Mouse (Mus musculus) intestine, embryonic 15.5 days (tissue): Measurements from ENCODE around the gene Chst5. TPM values are rescaled to one million over a fixed set of nuclear protein-coding genes. Genes with fewer than 3 reads are reported as not detected.
"Not testable (repeated sequence)": the region's sequence is repeated elsewhere in the genome, so short reads cannot be mapped to it uniquely, and the experiment has no call there.

Experiments used
- ATAC-seq: fragments of 200-750 bp; cut with Nextera tagmentation; 2 replicates; pipeline ENCODE4 v1.8.0; 2017; ENCODE audit warnings: moderate TSS enrichment, moderate library complexity
- H3K27ac ChIP-seq: fragments of 300-500 bp; sonication (generic); 2 replicates; pipeline ENCODE4 v1.5.1; 2015; ENCODE audit warnings: mild to moderate bottlenecking, inconsistent platforms
- H3K27me3 ChIP-seq: fragments of 300-500 bp; sonication (generic); replicated peaks from 2 replicates; pipeline ENCODE4 v1.6.1; 2015; ENCODE audit warnings: inconsistent platforms
- H3K36me3 ChIP-seq: fragments of 300-500 bp; sonication (generic); 2 replicates; pipeline ENCODE4 v1.6.1; 2015; ENCODE audit warnings: inconsistent platforms
- H3K4me1 ChIP-seq: fragments of 300-500 bp; sonication (generic); replicated peaks from 2 replicates; pipeline ENCODE4 v1.6.1; 2015; ENCODE audit warnings: inconsistent platforms
- H3K4me2 ChIP-seq: fragments of 300-500 bp; sonication (generic); replicated peaks from 2 replicates; pipeline ENCODE4 v1.6.1; 2015; ENCODE audit warnings: mild to moderate bottlenecking, inconsistent platforms
- H3K4me3 ChIP-seq: fragments of 300-500 bp; sonication (generic); replicated peaks from 2 replicates; pipeline ENCODE4 v1.5.1; 2015; ENCODE audit warnings: inconsistent platforms
- H3K9ac ChIP-seq: fragments of 300-500 bp; sonication (generic); 2 replicates; pipeline ENCODE4 v1.6.1; 2015; ENCODE audit warnings: inconsistent platforms
- H3K9me3 ChIP-seq: fragments of 300-500 bp; sonication (generic); 2 replicates; pipeline ENCODE4 v1.6.1; 2016; ENCODE audit warnings: inconsistent platforms
- WGBS: fragments of 180-500 bp; shearing (Covaris S2); methylation state at CpG from one replicate; pipeline ENCODE4 v1.1.7; 2015; 5-methylcytosine and 5-hydroxymethylcytosine counted together
- polyA plus RNA-seq: library from polyadenylated mRNA; unstranded; fragments of >200 nt; fragmentation: Nextera tagmentation; extraction: Ambion mirVana; gene quantifications from 2 replicates; pipeline ENCODE4 v1.2.1, GENCODE M21; 2015

The Chst5 gene
- polyA plus RNA-seq, 1 experiment from 2014 or later = 1.7 TPM

DNA sequence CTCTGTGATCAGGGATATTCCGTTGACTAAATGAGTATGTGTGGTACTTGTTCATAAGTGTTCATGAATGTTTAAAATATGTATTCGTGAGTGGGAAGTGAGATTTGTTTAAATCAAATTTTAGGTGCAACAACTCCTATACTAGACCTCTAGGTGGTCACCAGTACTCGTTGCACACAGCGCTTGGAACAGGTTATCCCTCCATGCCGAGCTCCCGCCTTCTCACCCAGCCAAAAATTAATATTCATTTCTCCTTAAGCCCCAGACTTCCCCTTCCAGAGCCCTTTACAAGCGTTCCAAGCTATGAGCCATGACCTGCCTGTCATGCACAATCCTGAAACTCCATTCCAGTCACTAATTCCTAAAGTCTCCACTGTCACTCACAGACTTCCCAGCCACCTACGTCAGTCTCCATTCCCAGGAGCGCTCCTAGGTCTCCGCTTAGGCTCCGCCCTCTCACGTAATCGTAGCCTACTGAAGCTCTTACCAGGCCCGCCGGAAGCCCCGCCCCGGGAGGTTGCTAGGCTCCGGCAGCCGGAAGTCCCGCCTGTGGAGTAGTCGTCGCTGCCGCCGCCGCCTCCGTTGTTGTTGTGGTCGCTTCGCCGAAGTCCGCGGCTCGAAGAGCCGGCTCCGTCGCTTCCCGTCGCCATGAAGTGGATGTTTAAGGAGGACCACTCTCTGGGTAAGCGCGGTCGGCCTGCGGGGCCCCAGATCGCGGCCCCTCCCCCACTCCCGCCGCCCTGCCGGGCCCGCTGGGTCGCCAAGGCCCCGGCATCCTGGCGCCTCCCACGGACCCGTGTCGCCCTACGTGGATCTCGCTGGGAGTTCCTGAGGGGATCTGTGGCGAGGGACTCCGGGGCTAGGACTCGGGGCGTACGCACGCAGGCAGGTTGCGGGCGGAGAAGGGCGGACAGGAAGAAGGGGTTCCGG is 30.2 kb upstream of the Chst5 start, which contains the start of gene Gabarapl2:
TSS of gene Gabarapl2 (plus strand) at position 533 of the 930 bp plus-strand sequence.
- peak; percentile 97 for ATAC-seq
- WGBS = under 1% methylated on average over 65 of the region's 65 CpGs

DNA sequence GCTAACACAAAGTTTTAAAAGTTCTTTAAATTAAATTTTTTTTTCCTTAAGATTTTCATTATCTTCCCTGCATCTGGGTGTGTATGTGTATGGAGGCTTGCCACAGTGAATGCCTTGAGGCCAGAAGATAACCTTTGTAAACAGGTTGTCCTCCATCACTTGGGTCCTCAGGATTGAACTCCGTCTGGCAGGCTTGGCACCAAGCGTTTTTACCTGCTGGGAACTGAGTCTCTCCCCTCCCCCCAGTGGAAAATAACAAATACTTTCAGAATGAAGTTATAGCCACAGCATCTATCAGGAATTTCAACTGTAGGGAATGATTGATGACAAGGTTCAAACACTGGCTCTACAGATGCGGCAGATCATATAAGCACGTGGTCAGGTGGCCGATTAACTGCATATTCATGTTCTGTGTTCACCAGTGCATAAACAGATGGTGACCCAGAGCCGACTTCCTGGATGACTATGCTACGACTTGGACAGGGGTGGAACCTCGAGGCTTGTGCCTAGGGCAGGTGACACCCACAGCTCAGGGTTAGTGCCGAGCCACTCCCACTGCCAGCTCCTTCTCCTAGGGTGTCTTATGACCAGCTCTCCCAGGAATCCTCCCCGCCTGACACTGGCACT is 29.4 kb upstream of the Chst5 start:
- no peaks in the 10 kb centered on the region for H3K27me3 ChIP-seq
- no peaks in the 10 kb centered on the region for H3K9me3 ChIP-seq
- peak overlapping the region; percentile 88 for H3K4me2 ChIP-seq
- 0 out of 2 replicates have a peak overlapping the region, but pooled peaks have one; percentile 9 for H3K9ac ChIP-seq
- peaks cover 10% of the 10 kb centered on the region; the same call in 1 of the 2 replicates for H3K4me1 ChIP-seq
- H3K4me3 ChIP-seq = peak overlapping the region; percentile 98
- peak; percentile 92 for ATAC-seq
- H3K36me3 ChIP-seq = no peaks in the 10 kb centered on the region
- 4% methylated on average over 10 of the region's 10 CpGs for WGBS
- H3K27ac ChIP-seq = peak overlapping the region; percentile 79

More for the DNA sequence above, 30.2 kb upstream of the Chst5 start, which contains the start of gene Gabarapl2:
- peaks cover 10% of the 10 kb centered on the region; the same call in 1 of the 2 replicates for H3K4me1 ChIP-seq
- H3K9ac ChIP-seq = peak within 1 kb of the TSS; percentile 89
- H3K4me3 ChIP-seq = peak within 1 kb of the TSS; percentile 98
- peak within 1 kb of the TSS; percentile 88 for H3K4me2 ChIP-seq
- peak within 1 kb of the TSS; percentile 79 for H3K27ac ChIP-seq
- no peaks in the 10 kb centered on the region for H3K9me3 ChIP-seq
- H3K36me3 ChIP-seq = 0 out of 2 replicates have a peak, but pooled peaks cover 3% of the 10 kb centered on the region
- H3K27me3 ChIP-seq = no peaks in the 10 kb centered on the region

DNA sequence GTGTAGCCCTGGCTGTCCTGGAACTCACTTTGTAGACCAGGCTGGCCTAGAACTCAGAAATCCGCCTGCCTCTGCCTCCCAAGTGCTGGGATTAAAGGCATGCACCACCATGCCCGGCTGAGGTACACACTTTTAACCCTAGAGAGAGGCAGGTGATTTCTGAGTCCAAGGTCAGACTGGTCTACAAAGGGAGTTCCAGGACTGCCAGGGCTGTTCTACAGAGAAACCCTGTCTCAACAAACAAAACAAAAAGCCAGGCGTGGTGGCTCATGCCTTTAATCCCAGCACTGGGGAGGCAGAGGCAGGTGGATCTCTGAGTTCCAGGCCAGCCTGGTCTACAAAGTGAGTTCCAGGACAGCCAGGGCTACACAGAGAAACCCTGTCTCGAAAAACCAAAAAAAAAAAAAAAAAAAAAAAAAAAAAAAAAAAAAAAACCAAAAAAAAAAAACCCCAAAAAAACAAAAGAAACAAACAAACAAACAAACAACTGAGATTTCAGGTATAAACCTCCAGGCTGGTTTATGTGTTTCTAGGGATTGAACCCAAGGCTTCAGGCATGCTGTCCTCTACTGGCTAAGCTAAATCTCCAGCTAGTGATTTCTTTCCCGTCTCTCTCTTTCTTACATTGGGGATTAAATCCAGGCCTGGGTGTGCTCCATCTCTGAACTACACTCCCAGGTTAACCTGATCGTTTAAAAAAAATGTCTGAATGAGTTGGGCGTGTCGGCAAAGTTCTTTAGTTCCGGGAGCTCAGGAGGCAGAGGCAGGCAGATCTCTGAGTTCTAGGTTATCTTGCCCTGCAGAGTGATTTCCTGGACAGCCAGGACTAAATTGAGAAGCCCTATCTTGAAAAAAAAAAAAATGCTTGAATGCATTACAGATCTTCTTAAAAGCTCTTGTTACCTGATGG is 28.1 kb upstream of the Chst5 start:
- H3K36me3 ChIP-seq, H3K9me3 ChIP-seq, H3K27me3 ChIP-seq, H3K9ac ChIP-seq, H3K27ac ChIP-seq, H3K4me2 ChIP-seq, H3K4me3 ChIP-seq, ATAC-seq: not testable (repeated sequence)
- 91% methylated on average over 9 of the region's 9 CpGs for WGBS
- H3K4me1 ChIP-seq = peaks cover 12% of the 10 kb centered on the region

DNA sequence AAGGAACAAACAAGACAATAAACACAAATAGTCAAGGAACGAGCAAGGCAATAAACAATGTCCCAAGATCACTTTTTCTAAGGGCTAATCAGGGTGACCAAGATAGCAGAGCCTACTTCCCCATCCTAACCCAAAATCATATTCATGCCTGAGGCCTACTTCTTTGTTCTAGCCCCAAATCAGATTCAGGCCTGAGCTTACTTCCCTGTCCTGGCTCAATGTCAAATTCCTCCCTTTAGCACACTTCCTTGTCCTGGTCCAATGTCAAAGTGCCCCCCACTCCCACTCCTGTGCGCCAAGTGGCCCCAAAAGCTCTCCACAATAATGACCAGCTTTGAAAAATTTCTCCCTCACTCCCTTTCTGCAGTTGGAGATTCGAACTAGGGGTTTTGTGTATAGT is 26.9 kb upstream of the Chst5 start:
- no peak for ATAC-seq
- Histone ChIP-seq H3K9me3 (no peaks in the 10 kb centered on the region), H3K9ac (no peak overlapping the region), H3K36me3 (no peaks in the 10 kb centered on the region), H3K27me3 (no peaks in the 10 kb centered on the region), H3K4me2 (no peak overlapping the region), H3K4me3 (no peak overlapping the region), H3K4me1 (peaks cover 22% of the 10 kb centered on the region), H3K27ac (no peak overlapping the region)
- 69% methylated on average over 3 of the region's 3 CpGs for WGBS

DNA sequence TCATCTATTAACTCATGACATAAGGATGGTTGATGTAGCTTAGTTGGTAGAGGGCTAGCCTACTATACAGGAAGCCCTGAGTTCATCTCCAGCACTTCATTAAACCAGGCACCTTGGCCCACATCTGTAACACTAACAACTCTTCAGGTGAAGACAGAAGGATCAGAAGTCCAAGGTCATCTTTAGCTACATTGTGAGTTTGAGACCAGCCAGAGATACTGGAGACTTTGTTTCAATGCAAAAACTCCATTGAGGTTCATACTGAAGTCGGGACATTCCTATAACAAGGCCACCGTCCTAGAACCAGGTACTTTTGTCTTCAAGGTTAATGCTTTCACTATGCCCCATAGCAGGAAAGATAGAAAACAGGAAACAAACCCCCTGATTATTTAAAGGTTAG is 24.0 kb upstream of the Chst5 start:
- no peaks in the 10 kb centered on the region for H3K27me3 ChIP-seq
- no peak overlapping the region for H3K9ac ChIP-seq
- no peak overlapping the region for H3K4me3 ChIP-seq
- WGBS = 85% methylated on average over 2 of the region's 2 CpGs
- H3K9me3 ChIP-seq = no peaks in the 10 kb centered on the region
- H3K4me1 ChIP-seq = peaks cover 13% of the 10 kb centered on the region
- H3K36me3 ChIP-seq = no peaks in the 10 kb centered on the region
- no peak for ATAC-seq
- no peak overlapping the region for H3K27ac ChIP-seq
- peak overlapping the region; percentile 97; the same call in 1 of the 2 replicates for H3K4me2 ChIP-seq

DNA sequence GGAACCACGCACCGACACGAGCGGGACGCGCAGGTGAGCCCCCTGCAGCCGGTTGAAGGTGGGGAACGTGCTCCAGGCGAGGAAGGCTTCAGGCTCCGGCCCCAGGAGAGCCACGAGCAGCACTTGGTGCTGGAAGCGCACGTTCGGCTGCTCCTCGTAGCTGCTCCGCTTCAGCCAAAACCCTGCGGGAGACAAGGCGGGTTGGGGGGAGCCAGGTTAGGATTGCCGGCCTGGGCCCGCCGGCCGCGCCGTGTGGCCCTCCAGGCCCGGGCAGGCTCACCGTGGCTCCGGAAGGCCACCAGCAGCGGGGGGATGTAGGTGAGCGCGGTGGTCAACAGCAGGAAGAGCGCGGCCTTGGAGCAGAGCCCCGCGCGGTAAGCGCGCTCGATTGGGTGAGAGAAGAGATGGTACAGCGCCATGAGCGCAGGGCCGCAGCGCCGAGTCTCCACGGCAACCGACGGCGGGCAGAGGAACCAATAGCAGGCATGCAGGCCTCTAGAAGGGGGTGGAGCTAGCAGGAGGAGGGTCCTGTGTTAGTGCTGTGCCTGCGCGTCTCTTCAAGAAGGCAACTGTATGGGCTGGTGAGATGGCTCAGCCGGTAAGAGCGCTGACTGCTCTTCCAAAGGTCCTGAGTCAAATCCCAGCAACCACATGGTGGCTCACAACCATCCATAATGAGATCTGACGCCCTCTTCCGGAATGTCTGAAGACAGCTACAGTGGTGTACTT is 23.3 kb upstream of the Chst5 start, which contains the start of gene Tmem231:
TSS of gene Tmem231 (minus strand) at position 534 of the 729 bp plus-strand sequence.
- WGBS = under 1% methylated on average over 53 of the region's 53 CpGs
- Histone ChIP-seq H3K27ac (peak within 1 kb of the TSS; percentile 57), H3K4me1 (peaks cover 13% of the 10 kb centered on the region)

DNA sequence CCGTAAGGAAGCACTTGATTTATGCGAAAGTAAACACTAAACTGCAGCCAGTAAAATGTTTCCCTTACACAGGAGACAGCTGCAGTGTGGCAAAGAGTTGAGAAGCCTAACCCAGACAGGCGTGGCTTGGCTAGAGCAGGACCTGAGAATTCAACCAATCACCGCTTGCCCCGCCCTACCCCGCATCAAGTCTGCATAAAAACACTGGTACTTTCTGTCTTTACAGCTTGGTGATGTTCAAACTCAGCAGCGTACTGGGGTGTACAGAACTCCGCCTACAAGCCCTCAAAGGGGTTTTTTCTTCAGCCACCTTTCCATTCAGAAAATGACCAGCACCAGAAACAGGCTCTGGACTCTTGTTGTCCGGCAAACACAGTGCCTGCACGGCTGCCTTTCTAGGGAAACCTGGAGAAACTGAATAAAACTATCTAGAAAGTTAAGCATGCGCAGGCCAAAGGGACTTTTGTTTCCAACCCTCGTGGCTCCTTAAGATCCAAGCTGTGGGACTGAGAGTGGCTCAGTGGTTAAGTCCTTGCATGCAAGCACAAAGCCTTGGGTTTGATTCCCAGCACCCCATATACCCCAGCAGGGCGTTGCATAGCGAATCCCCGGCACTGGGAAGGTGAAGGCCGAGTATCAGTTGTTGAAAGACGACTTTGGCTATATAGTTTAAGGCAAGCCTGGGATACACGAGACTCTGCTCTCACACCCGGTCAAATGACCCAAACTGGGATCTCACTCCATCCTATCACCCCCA is 22.5 kb upstream of the Chst5 start:
- peak overlapping the region; percentile 57 for H3K27ac ChIP-seq
- H3K27me3 ChIP-seq = no peaks in the 10 kb centered on the region
- peak overlapping the region; percentile 70 for H3K9ac ChIP-seq
- 23% methylated on average over 19 of the region's 19 CpGs for WGBS
- H3K4me3 ChIP-seq = peak overlapping the region; percentile 77
- no peaks in the 10 kb centered on the region for H3K9me3 ChIP-seq
- H3K4me1 ChIP-seq = peaks cover 13% of the 10 kb centered on the region
- no peaks in the 10 kb centered on the region for H3K36me3 ChIP-seq
- H3K4me2 ChIP-seq = peak overlapping the region; percentile 97
- peak; percentile 75 for ATAC-seq

More for the DNA sequence above, 23.3 kb upstream of the Chst5 start, which contains the start of gene Tmem231:
- peak within 1 kb of the TSS; percentile 77 for H3K4me3 ChIP-seq
- ATAC-seq = peak; percentile 99
- no peaks in the 10 kb centered on the region for H3K9me3 ChIP-seq
- peak within 1 kb of the TSS; percentile 97 for H3K4me2 ChIP-seq
- H3K36me3 ChIP-seq = no peaks in the 10 kb centered on the region
- H3K9ac ChIP-seq = peak within 1 kb of the TSS; percentile 70
- no peaks in the 10 kb centered on the region for H3K27me3 ChIP-seq

DNA sequence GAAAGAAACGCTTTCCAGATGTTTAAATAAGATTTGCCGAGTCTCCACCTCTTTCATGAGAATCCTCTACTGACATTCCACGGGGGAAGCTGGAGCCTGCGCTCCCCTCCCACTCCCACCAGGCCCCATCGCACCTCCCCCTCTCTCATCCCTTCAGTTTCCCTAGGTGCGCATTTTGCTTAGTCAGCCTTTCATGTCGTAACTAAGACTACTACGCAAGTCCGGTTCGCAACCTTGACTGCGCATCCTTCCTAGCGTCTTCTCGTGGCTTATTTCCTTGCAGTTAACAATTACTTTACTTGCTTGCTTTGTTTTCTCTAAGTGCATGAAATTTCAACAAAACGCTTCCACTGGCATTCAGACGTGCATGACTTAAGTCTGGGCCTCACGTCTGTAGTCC is 21.5 kb upstream of the Chst5 start:
- no peaks in the 10 kb centered on the region for H3K27me3 ChIP-seq
- peaks cover 13% of the 10 kb centered on the region for H3K4me1 ChIP-seq
- H3K4me3 ChIP-seq = no peak overlapping the region
- 71% methylated on average over 16 of the region's 16 CpGs for WGBS
- ATAC-seq = no peak
- no peaks in the 10 kb centered on the region for H3K9me3 ChIP-seq
- no peaks in the 10 kb centered on the region for H3K36me3 ChIP-seq
- H3K27ac ChIP-seq = no peak overlapping the region
- H3K9ac ChIP-seq = no peak overlapping the region
- no peak overlapping the region for H3K4me2 ChIP-seq

DNA sequence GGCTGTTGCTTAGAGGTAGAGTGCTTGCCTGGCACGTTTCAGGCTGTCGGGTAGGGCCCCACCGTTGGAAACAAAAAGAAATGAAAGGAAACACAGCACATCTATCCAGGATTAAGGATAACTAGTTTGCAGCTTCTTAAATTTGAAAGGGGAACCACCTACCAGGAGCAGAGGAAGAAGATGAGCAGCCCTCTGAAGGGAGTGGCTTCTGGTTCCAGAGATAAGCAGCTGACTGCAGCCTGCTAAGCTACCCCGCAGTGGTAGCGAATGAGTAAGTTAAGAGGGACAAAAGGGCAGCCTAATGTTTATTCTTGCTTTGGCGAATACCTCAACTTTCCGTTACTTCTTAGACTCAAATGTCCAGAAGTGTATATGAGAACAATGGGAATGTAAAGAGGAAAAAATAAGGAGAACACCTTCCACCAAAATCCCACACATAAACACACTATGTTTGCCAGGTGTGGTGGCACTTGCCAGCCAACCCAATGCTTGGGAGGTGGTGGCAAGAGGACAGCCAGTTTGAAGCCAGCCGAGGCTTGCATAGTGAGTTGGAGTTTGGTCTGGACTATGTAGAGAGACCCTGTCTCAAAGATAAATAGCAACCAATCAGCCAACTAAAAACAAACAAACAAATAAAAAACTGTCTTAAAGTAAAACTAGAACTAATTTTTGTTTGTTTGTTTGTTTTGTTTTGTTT is 19.5 kb upstream of the Chst5 start:
- Histone ChIP-seq H3K27ac (no peak overlapping the region), H3K27me3 (no peaks in the 10 kb centered on the region), H3K4me2 (no peak overlapping the region), H3K9me3 (no peaks in the 10 kb centered on the region), H3K4me1 (peaks cover 13% of the 10 kb centered on the region), H3K9ac (no peak overlapping the region), H3K4me3 (no peak overlapping the region), H3K36me3 (no peaks in the 10 kb centered on the region)
- no peak for ATAC-seq
- WGBS = 55% methylated on average over 8 of the region's 8 CpGs

DNA sequence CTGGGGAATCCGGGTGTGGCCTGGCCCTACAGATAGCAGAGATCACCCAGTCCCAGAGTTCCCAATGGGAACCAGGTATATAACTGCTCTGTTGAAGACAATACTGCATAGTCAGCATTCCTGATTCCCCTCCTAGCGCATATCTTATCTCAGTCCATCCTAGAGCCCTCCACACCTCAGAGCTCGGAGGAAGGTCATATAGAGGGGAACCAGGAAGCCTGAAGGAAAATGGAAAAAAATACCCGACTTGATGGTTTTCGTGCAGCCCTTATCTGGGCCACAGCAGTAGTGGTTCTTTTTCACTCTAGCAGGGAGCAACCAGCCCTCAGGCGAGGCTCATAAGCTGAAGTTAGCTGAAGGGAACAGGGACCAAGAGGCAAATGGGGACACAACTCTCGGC is 14.7 kb upstream of the Chst5 start:
- peak; percentile 76 for ATAC-seq
- H3K36me3 ChIP-seq = no peaks in the 10 kb centered on the region
- no peaks in the 10 kb centered on the region for H3K27me3 ChIP-seq
- H3K9me3 ChIP-seq = no peaks in the 10 kb centered on the region
- no peak overlapping the region for H3K9ac ChIP-seq
- H3K27ac ChIP-seq = no peak overlapping the region
- no peaks in the 10 kb centered on the region for H3K4me1 ChIP-seq
- 61% methylated on average over 7 of the region's 7 CpGs for WGBS
- no peak overlapping the region for H3K4me3 ChIP-seq
- no peak overlapping the region for H3K4me2 ChIP-seq
